In the genomic region with DNA sequence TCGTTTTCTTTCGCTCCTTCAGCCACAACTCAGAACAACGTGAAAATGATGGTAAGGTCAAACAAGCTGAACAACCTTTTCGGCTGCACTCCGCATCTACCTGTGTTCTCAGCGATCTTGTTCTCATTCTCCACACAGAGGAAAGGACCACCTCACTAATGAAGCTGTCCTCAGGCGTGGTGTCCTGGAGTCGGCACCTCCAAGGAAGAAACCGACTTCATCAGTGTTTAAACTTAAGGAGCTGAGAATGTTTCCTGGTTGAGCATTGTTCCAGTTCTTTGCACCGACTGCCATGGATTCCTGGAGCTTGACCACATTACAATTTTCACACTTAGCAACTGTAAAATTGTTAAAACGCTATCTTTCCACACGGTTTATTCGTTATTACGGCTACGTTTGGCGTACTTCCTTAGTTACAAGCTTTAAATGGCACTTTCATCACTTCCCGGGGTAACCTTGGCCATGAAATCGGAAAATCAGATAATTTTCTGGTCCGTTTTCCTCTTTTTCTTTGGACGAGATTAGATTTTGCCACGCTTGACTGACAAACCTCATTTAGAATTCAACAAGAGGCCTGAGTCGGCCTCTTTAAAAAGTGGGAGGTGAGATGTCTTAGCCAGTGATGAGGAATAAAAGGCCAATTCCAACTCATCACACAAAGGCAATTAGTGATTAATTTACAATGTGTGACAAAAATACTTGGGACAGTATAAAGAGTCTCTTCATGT, we compare ENCODE assay signal across 13 mouse cellular contexts.
DNase-seq lines count a peak whose midpoint lies in the region; ATAC-seq and TF ChIP-seq lines count a peak whose summit lies in the region.
"Had no signal": no experiment of that assay in that cellular context is flagged by ENCODE, and none has a peak within 500 bp of the region (broad histone marks: within the 10 kb centered on the region; RNA-seq: fewer than 3 reads in every experiment).

No protein-coding gene starts in this region.

- peak; percentile 32; the same call in 1 of the 2 replicates for ATAC-seq in forebrain, postnatal 0 days
- ATAC-seq in midbrain, embryonic 15.5 days (replicated peaks) = peak; percentile 59
- ATAC-seq in megakaryocyte-erythroid progenitor cell, adult 5-6 weeks (replicated peaks; ENCODE audit: low FRiP score, low TSS enrichment, poor library complexity, severe bottlenecking) = no peak

- no peak for TF ChIP-seq CTCF in brain, embryonic 14.5 days (IDR thresholded peaks at IDR 0.05; ENCODE audit: borderline replicate concordance, extremely low read depth, insufficient read depth, insufficient read length)
- no peak for TF ChIP-seq CTCF in forebrain, postnatal 0 days (IDR thresholded peaks at IDR 0.05; ENCODE audit: low read depth)

- H3K4me1 ChIP-seq in forebrain, postnatal 0 days (ENCODE audit: insufficient read depth) = no peaks in the 10 kb centered on the region
- peaks cover 5% of the 10 kb centered on the region; the same call in 1 of the 2 replicates for H3K4me1 ChIP-seq in midbrain, embryonic 15.5 days
- H3K4me1 ChIP-seq: embryonic facial prominence, embryonic 15.5 days had no signal

- peak; percentile 4 to 15 for DNase-seq in cerebellum, postnatal 25 days
- no peak for DNase-seq in cerebellum, adult 9-11 months
- DNase-seq in brain, embryonic 14.5 days (ENCODE audit: low read depth) = peak; percentile 88
- DNase-seq in forebrain, postnatal 0 days = peak; percentile 46
- DNase-seq in spleen, postnatal 10 days (ENCODE audit: low spot score in 2 of 2) = no peak
- no peak for DNase-seq in frontal cortex, postnatal 10 days (ENCODE audit: low spot score in 2 of 2)
- DNase-seq: gastrocnemius, postnatal 14 days; heart, postnatal 14 days; kidney, postnatal 4 days; lung, postnatal 14 days had no signal

- H3K36me3 ChIP-seq in forebrain, postnatal 0 days (ENCODE audit: insufficient read depth) = no peaks in the 10 kb centered on the region
- H3K36me3 ChIP-seq in midbrain, embryonic 15.5 days (replicated peaks) = no peaks in the 10 kb centered on the region
- H3K36me3 ChIP-seq: embryonic facial prominence, embryonic 15.5 days had no signal

- no peak overlapping the region for H3K9ac ChIP-seq in forebrain, postnatal 0 days
- H3K9ac ChIP-seq in midbrain, embryonic 15.5 days = no peak overlapping the region
- H3K9ac ChIP-seq: embryonic facial prominence, embryonic 15.5 days had no signal

- H3K9me3 ChIP-seq in forebrain, postnatal 0 days (ENCODE audit: low read length) = no peaks in the 10 kb centered on the region
- no peaks in the 10 kb centered on the region for H3K9me3 ChIP-seq in midbrain, embryonic 15.5 days
- H3K9me3 ChIP-seq: embryonic facial prominence, embryonic 15.5 days had no signal

- 24% methylated on average over 22 of the region's 22 CpGs for WGBS in forebrain, postnatal 0 days
- 21% methylated on average over 22 of the region's 22 CpGs for WGBS in midbrain, embryonic 15.5 days

- peak overlapping the region; percentile 18; the same call in 1 of the 2 replicates for H3K4me3 ChIP-seq in forebrain, postnatal 0 days (ENCODE audit: low read depth, low read length)
- H3K4me3 ChIP-seq in midbrain, embryonic 15.5 days = peak overlapping the region; percentile 8; the same call in 1 of the 2 replicates
- H3K4me3 ChIP-seq: embryonic facial prominence, embryonic 15.5 days had no signal

- H3K4me2 ChIP-seq in forebrain, postnatal 0 days (ENCODE audit: low read depth) = peak overlapping the region; percentile 32
- peak overlapping the region; percentile 41 for H3K4me2 ChIP-seq in midbrain, embryonic 15.5 days
- H3K4me2 ChIP-seq: embryonic facial prominence, embryonic 15.5 days had no signal

- TF ChIP-seq POLR2A in brain, embryonic 14.5 days (IDR thresholded peaks at IDR 0.05; ENCODE audit: borderline replicate concordance, extremely low read depth, insufficient read depth, insufficient read length, poor library complexity, severe bottlenecking) = no peak

- H3K27me3 ChIP-seq in forebrain, postnatal 0 days (ENCODE audit: insufficient read depth, low read length) = no peaks in the 10 kb centered on the region
- H3K27me3 ChIP-seq in midbrain, embryonic 15.5 days (replicated peaks) = no peaks in the 10 kb centered on the region; the same call in 1 of the 2 replicates
- H3K27me3 ChIP-seq: embryonic facial prominence, embryonic 15.5 days had no signal

- H3K27ac ChIP-seq in forebrain, postnatal 0 days (ENCODE audit: low read depth, low read length) = peak overlapping the region; percentile 59; the same call in 1 of the 2 replicates
- 0 out of 2 replicates have a peak overlapping the region, but pooled peaks have one; percentile 6 for H3K27ac ChIP-seq in midbrain, embryonic 15.5 days
- H3K27ac ChIP-seq: embryonic facial prominence, embryonic 15.5 days had no signal

Comparison
In these comparisons a context has a peak if more than half of its experiments do, and no peak if none do; other contexts are left out.
1. DNase-seq: peak in cerebellum, postnatal 25 days (2 of 2), brain, embryonic 14.5 days (single experiment) and forebrain, postnatal 0 days (single experiment); none in cerebellum, adult 9-11 months (single experiment), spleen, postnatal 10 days (0 of 2) and frontal cortex, postnatal 10 days (0 of 2).